Mouse (Mus musculus): ENCODE measurements around the gene Dnmt3a. TPM values are rescaled to one million over a fixed set of nuclear protein-coding genes. Genes with fewer than 3 reads are reported as not detected.

Dnmt3a gene
- polyA plus RNA-seq, 1 experiment from 2014 or later: 48.7 TPM

DNA sequence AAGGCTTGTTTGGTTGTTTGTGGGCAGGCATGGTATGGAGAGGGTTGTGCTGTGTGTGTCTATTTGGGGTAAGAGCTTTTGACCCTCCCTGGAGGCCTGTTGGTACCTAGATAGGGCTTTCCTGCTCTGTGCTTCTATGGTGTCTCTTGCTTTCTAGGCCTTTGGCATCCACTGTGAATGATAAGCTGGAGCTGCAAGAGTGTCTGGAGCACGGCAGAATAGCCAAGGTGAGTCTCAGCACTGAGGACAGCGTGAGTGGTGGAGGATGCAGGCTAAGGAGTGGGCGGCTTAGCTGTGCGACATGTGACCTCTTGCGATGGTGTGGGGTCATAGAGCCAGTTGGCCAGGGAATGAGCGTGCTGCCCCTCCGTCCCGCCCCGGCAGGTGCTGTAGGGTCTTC, 99.6 kb downstream of the Dnmt3a start:
- H3K27ac ChIP-seq (replicated peaks in 1 of 2; ENCODE audit: control insufficient read depth in 1 of 2, insufficient read depth in 1 of 2, low read depth in 2 of 2, low read length in 2 of 2): no peak overlapping the region
- no peak overlapping the region for H3K4me2 ChIP-seq (ENCODE audit: low read length)
- no peak overlapping the region for H3K9ac ChIP-seq (ENCODE audit: low read length)
- WGBS: 82% methylated on average over 9 of the region's 9 CpGs
- no peaks in the 10 kb centered on the region for H3K9me3 ChIP-seq (ENCODE audit: control insufficient read depth, low read length)
- no peaks in the 10 kb centered on the region for H3K4me1 ChIP-seq (ENCODE audit: control insufficient read depth in 2 of 2, insufficient read depth in 2 of 2, low read length in 2 of 2)
- H3K27me3 ChIP-seq (ENCODE audit: control insufficient read depth, insufficient read depth, low read length): no peaks in the 10 kb centered on the region
- H3K36me3 ChIP-seq (ENCODE audit: control insufficient read depth, insufficient read depth, low read length): peaks cover 93% of the 10 kb centered on the region
- H3K4me3 ChIP-seq (ENCODE audit: control insufficient read depth in 1 of 2, insufficient read depth in 1 of 2, low read depth in 1 of 2, low read length in 2 of 2): no peak overlapping the region
- no peak for ATAC-seq (ENCODE audit: insufficient number of reproducible peaks, insufficient read depth, low FRiP score, low read depth)

DNA sequence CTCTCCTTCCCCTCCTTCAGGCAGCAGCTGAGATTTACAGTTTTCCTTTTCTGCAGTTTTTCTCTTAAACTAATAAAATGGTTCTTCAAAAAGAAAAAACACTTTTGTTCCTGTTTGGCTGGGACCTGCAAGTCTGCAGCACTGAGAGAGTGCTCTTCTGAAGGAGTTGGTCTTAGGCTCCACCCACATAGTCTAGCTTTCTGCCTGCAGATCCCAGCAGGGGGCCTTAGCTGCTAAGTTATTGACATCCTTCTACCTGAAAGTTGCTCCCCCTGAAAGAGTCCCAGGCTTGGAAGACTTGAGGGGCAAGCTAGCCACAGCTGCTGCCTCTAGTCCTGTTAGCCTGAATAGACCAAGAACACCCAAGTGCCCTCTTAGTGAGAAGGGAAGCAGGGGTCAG, 100.5 kb downstream of the Dnmt3a start:
- Histone ChIP-seq H3K4me2 (ENCODE audit: low read length) (no peak overlapping the region), H3K4me1 (ENCODE audit: control insufficient read depth in 2 of 2, insufficient read depth in 2 of 2, low read length in 2 of 2) (no peaks in the 10 kb centered on the region), H3K27ac (replicated peaks in 1 of 2; ENCODE audit: control insufficient read depth in 1 of 2, insufficient read depth in 1 of 2, low read depth in 2 of 2, low read length in 2 of 2) (no peak overlapping the region), H3K4me3 (ENCODE audit: control insufficient read depth in 1 of 2, insufficient read depth in 1 of 2, low read depth in 1 of 2, low read length in 2 of 2) (no peak overlapping the region), H3K9ac (ENCODE audit: low read length) (no peak overlapping the region), H3K9me3 (ENCODE audit: control insufficient read depth, low read length) (no peaks in the 10 kb centered on the region), H3K27me3 (ENCODE audit: control insufficient read depth, insufficient read depth, low read length) (no peaks in the 10 kb centered on the region), H3K36me3 (ENCODE audit: control insufficient read depth, insufficient read depth, low read length) (peaks cover 92% of the 10 kb centered on the region)
- ATAC-seq (ENCODE audit: insufficient number of reproducible peaks, insufficient read depth, low FRiP score, low read depth): no peak

DNA sequence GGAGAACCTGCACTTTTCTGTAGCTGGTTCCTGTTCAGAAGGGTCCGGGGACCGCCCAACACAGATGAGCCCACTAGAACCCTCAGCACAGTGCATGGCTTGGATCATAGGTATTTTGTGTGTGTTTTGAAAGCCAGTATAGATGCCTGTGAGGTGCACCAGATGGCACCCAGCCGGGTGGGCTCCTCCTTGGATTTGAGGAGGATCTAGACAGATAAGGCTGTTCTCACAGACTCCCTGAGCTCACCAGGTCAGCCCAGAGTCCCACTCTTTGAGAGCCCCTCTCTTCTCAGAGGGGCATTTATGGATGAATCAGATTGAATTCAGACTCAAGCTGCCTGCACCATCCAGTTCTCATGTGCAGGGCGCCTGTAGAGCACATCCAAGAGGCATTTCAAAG, 101.2 kb downstream of the Dnmt3a start:
- Histone ChIP-seq H3K27ac (replicated peaks in 1 of 2; ENCODE audit: control insufficient read depth in 1 of 2, insufficient read depth in 1 of 2, low read depth in 2 of 2, low read length in 2 of 2) (no peak overlapping the region), H3K4me1 (ENCODE audit: control insufficient read depth in 2 of 2, insufficient read depth in 2 of 2, low read length in 2 of 2) (no peaks in the 10 kb centered on the region), H3K4me3 (ENCODE audit: control insufficient read depth in 1 of 2, insufficient read depth in 1 of 2, low read depth in 1 of 2, low read length in 2 of 2) (no peak overlapping the region), H3K9me3 (ENCODE audit: control insufficient read depth, low read length) (no peaks in the 10 kb centered on the region), H3K9ac (ENCODE audit: low read length) (no peak overlapping the region), H3K27me3 (ENCODE audit: control insufficient read depth, insufficient read depth, low read length) (no peaks in the 10 kb centered on the region), H3K4me2 (ENCODE audit: low read length) (no peak overlapping the region), H3K36me3 (ENCODE audit: control insufficient read depth, insufficient read depth, low read length) (peaks cover 91% of the 10 kb centered on the region)
- whole genome bisulfite sequencing: 82% methylated on average over 4 of the region's 4 CpGs
- ATAC-seq (ENCODE audit: insufficient number of reproducible peaks, insufficient read depth, low FRiP score, low read depth): no peak

DNA sequence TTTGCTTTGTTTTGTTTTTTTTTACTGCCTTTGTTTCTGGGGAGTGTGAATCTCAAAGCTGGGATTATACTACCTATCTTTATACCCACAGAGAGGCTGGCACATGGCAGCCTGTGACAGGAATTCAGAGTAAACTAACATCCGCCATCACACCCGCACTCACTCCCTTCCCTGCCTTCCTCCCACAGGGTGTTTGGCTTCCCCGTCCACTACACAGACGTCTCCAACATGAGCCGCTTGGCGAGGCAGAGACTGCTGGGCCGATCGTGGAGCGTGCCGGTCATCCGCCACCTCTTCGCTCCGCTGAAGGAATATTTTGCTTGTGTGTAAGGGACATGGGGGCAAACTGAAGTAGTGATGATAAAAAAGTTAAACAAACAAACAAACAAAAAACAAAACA, 101.6 kb downstream of the Dnmt3a start:
- 77% methylated on average over 13 of the region's 13 CpGs for WGBS
- no peak for ATAC-seq (ENCODE audit: insufficient number of reproducible peaks, insufficient read depth, low FRiP score, low read depth)
- H3K4me2 ChIP-seq (ENCODE audit: low read length): no peak overlapping the region
- no peaks in the 10 kb centered on the region for H3K4me1 ChIP-seq (ENCODE audit: control insufficient read depth in 2 of 2, insufficient read depth in 2 of 2, low read length in 2 of 2)
- peaks cover 91% of the 10 kb centered on the region for H3K36me3 ChIP-seq (ENCODE audit: control insufficient read depth, insufficient read depth, low read length)
- H3K9me3 ChIP-seq (ENCODE audit: control insufficient read depth, low read length): no peaks in the 10 kb centered on the region
- no peak overlapping the region for H3K9ac ChIP-seq (ENCODE audit: low read length)
- H3K27ac ChIP-seq (replicated peaks in 1 of 2; ENCODE audit: control insufficient read depth in 1 of 2, insufficient read depth in 1 of 2, low read depth in 2 of 2, low read length in 2 of 2): 0 out of 4 replicates have a peak overlapping the region, but pooled peaks of 1 of the 2 experiments have one; percentile 24
- H3K4me3 ChIP-seq (ENCODE audit: control insufficient read depth in 1 of 2, insufficient read depth in 1 of 2, low read depth in 1 of 2, low read length in 2 of 2): no peak overlapping the region
- no peaks in the 10 kb centered on the region for H3K27me3 ChIP-seq (ENCODE audit: control insufficient read depth, insufficient read depth, low read length)

DNA sequence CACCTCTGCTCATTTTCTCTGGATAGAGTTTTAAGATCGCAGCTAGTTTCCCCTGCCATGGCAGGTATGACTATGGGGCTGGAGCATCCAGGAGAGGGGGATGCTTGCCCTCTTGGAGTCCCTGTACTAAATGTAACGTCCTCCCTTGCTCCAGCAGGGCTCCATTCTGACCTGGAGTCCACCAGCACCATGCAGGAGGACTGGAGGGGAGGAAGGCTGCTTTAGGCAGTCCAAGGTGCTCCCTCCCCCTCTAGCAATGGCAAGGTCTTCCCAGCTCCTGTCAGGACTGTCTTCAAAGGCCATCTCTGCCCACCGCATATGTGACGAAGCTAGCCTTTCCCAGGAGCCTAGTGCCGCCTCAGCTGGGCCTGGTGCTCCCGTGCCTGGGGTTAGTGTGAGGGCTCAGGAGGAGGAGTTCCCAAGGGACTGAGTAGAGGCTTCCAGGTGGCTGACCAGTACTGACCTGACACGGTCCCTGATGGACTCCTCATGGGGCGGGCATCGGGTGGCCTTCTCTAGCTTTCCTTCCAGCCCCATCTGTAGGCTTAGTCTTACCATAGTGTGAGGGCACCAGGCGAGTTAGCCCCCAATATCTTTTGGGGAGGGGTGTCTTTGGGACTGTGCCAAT, 104.8 kb downstream of the Dnmt3a start:
- Histone ChIP-seq H3K27me3 (ENCODE audit: control insufficient read depth, insufficient read depth, low read length) (no peaks in the 10 kb centered on the region), H3K9me3 (ENCODE audit: control insufficient read depth, low read length) (no peaks in the 10 kb centered on the region), H3K9ac (ENCODE audit: low read length) (no peak overlapping the region), H3K4me3 (ENCODE audit: control insufficient read depth in 1 of 2, insufficient read depth in 1 of 2, low read depth in 1 of 2, low read length in 2 of 2) (no peak overlapping the region), H3K36me3 (ENCODE audit: control insufficient read depth, insufficient read depth, low read length) (peaks cover 77% of the 10 kb centered on the region), H3K4me1 (ENCODE audit: control insufficient read depth in 2 of 2, insufficient read depth in 2 of 2, low read length in 2 of 2) (no peaks in the 10 kb centered on the region; a peak in 1 of 4 replicates), H3K27ac (replicated peaks in 1 of 2; ENCODE audit: control insufficient read depth in 1 of 2, insufficient read depth in 1 of 2, low read depth in 2 of 2, low read length in 2 of 2) (no peak overlapping the region), H3K4me2 (ENCODE audit: low read length) (no peak overlapping the region)
- WGBS: 63% methylated on average over 10 of the region's 10 CpGs
- no peak for ATAC-seq (ENCODE audit: insufficient number of reproducible peaks, insufficient read depth, low FRiP score, low read depth)

DNA sequence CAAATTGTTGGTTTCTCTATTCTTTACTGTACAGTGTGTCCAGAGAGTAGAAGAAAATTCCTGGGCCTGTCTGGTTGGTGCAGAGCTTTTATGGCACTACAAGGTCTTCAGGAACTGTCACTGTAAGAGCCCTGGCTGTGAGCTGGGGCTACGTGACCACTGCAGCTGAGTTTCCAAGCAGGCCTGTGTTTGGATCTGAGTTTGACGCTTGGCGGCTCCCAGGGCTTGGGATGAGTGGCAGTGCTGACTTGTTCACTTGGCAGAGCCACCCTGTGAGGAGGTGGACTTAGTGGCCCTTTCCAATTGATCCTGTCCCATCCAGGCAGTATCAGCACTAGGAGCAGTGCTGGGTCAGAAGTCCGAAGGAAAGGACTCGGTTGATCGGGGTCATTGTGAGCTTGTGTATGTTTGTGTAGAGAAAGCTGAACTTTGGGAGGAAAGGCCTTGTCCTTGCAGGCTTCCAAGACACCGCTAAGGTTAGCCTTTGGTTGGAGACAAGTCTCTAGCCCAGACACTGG, 106.1 kb downstream of the Dnmt3a start:
- 0 out of 4 replicates have a peak overlapping the region, but pooled peaks of 1 of the 2 experiments have one; percentile 6 for H3K27ac ChIP-seq (replicated peaks in 1 of 2; ENCODE audit: control insufficient read depth in 1 of 2, insufficient read depth in 1 of 2, low read depth in 2 of 2, low read length in 2 of 2)
- no peaks in the 10 kb centered on the region for H3K27me3 ChIP-seq (ENCODE audit: control insufficient read depth, insufficient read depth, low read length)
- no peak for ATAC-seq (ENCODE audit: insufficient number of reproducible peaks, insufficient read depth, low FRiP score, low read depth)
- H3K9ac ChIP-seq (ENCODE audit: low read length): no peak overlapping the region
- no peak overlapping the region for H3K4me2 ChIP-seq (ENCODE audit: low read length)
- H3K4me1 ChIP-seq (ENCODE audit: control insufficient read depth in 2 of 2, insufficient read depth in 2 of 2, low read length in 2 of 2): no peaks in the 10 kb centered on the region; a peak in 1 of 4 replicates
- H3K36me3 ChIP-seq (ENCODE audit: control insufficient read depth, insufficient read depth, low read length): peaks cover 64% of the 10 kb centered on the region
- no peaks in the 10 kb centered on the region for H3K9me3 ChIP-seq (ENCODE audit: control insufficient read depth, low read length)
- no peak overlapping the region for H3K4me3 ChIP-seq (ENCODE audit: control insufficient read depth in 1 of 2, insufficient read depth in 1 of 2, low read depth in 1 of 2, low read length in 2 of 2)
- 81% methylated on average over 7 of the region's 7 CpGs for WGBS

DNA sequence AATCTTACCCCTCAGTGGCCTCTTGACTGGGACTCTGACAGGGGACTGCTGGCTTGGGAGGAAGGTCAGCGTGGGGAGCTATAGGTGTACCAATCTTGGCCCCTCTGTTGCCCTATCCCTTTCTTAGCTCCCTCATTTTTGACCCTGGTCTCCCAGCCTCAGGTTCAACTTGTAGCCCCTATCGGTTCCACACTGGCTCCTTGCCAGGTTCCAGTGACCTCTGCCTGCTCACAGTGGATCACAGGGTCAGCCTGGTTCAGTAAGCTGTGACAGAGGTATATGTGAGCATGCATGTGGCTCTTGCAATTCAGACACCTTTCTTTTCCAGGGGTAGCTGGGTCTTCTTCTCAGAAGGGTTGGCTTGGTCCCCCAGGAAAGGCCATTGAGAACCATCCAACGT, 110.0 kb downstream of the Dnmt3a start:
- WGBS: 65% methylated on average over 3 of the region's 3 CpGs
- Histone ChIP-seq H3K27me3 (ENCODE audit: control insufficient read depth, insufficient read depth, low read length) (no peaks in the 10 kb centered on the region), H3K4me2 (ENCODE audit: low read length) (no peak overlapping the region), H3K4me3 (ENCODE audit: control insufficient read depth in 1 of 2, insufficient read depth in 1 of 2, low read depth in 1 of 2, low read length in 2 of 2) (no peak overlapping the region), H3K4me1 (ENCODE audit: control insufficient read depth in 2 of 2, insufficient read depth in 2 of 2, low read length in 2 of 2) (peaks cover 6 to 7% of the 10 kb centered on the region in 2 experiments), H3K9me3 (ENCODE audit: control insufficient read depth, low read length) (no peaks in the 10 kb centered on the region), H3K27ac (replicated peaks in 1 of 2; ENCODE audit: control insufficient read depth in 1 of 2, insufficient read depth in 1 of 2, low read depth in 2 of 2, low read length in 2 of 2) (no peak overlapping the region), H3K9ac (ENCODE audit: low read length) (no peak overlapping the region), H3K36me3 (ENCODE audit: control insufficient read depth, insufficient read depth, low read length) (peaks cover 25% of the 10 kb centered on the region)
- no peak for ATAC-seq (ENCODE audit: insufficient number of reproducible peaks, insufficient read depth, low FRiP score, low read depth)

All from heart, embryonic 14.5 days (tissue).